Comparison of ENCODE assay signal across 31 mouse cellular contexts in genomic region chr7:99060476-99060875, GRCm38 (mm10).
DNase-seq lines count a peak whose midpoint lies in the region; ATAC-seq and TF ChIP-seq lines count a peak whose summit lies in the region.
"Had no signal": no experiment of that assay in that cellular context is flagged by ENCODE, and none has a peak within 500 bp of the region (broad histone marks: within the 10 kb centered on the region; RNA-seq: fewer than 3 reads in every experiment).

No protein-coding gene starts in this region.

- H3K9me3 ChIP-seq in forebrain, embryonic 12.5 days = no peaks in the 10 kb centered on the region
- H3K9me3 ChIP-seq in midbrain, embryonic 15.5 days = no peaks in the 10 kb centered on the region
- H3K9me3 ChIP-seq: heart, embryonic 10.5 days; heart, embryonic 15.5 days; kidney, embryonic 15.5 days; limb, embryonic 10.5 days; limb, embryonic 15.5 days; liver, embryonic 13.5 days; neural tube, embryonic 15.5 days had no signal

- H3K4me3 ChIP-seq in left cerebral cortex, adult 2 months = no peak overlapping the region
- no peak overlapping the region for H3K4me3 ChIP-seq in forebrain, embryonic 12.5 days (replicated peaks)
- no peak overlapping the region for H3K4me3 ChIP-seq in midbrain, embryonic 15.5 days
- H3K4me3 ChIP-seq: erythroblast, embryonic 14.5 days; heart, embryonic 10.5 days; heart, embryonic 15.5 days; kidney, embryonic 15.5 days; layer of hippocampus, adult 2 months; limb, embryonic 10.5 days; limb, embryonic 15.5 days; liver, embryonic 13.5 days; neural tube, embryonic 15.5 days had no signal

- H3K4me1 ChIP-seq in forebrain, embryonic 12.5 days = peaks cover 4% of the 10 kb centered on the region; the same call in 1 of the 2 replicates
- peaks cover under 1% of the 10 kb centered on the region; the same call in 1 of the 2 replicates for H3K4me1 ChIP-seq in midbrain, embryonic 15.5 days

- DNase-seq in left cerebral cortex, adult 2 months (ENCODE audit: extremely low spot score in 1 of 2, low spot score in 2 of 2) = no peak
- no peak for DNase-seq in left cerebral cortex, postnatal 14 days (ENCODE audit: low spot score in 2 of 2)
- DNase-seq in cerebellum, adult 9-10 months = peak; percentile 83
- peak; percentile 68 to 70 for DNase-seq in cerebellum, postnatal 36 days
- DNase-seq: adrenal gland, postnatal 14 days; gastrocnemius, postnatal 14 days; heart, adult 11 months; kidney, adult 18-20 months; kidney, postnatal 36 days; liver, embryonic 13.5 days; lung, adult 18-20 months; lung, postnatal 4 days; midbrain, embryonic 14.5 days; retina, postnatal 1 day; right cerebral cortex, postnatal 14 days; thymus, adult 18-20 months; thymus, postnatal 25 days had no signal

- no peak for ATAC-seq in forebrain, embryonic 12.5 days (ENCODE audit: low FRiP score)
- ATAC-seq in midbrain, embryonic 15.5 days (replicated peaks) = no peak
- no peak for ATAC-seq in megakaryocyte, adult 5-6 weeks (ENCODE audit: poor library complexity, severe bottlenecking)
- ATAC-seq: hindbrain, embryonic 16.5 days; lung, postnatal 0 days; Patski had no signal

- H3K27ac ChIP-seq in left cerebral cortex, adult 2 months = 0 out of 2 replicates have a peak overlapping the region, but pooled peaks have one; percentile 1
- no peak overlapping the region for H3K27ac ChIP-seq in forebrain, embryonic 12.5 days
- no peak overlapping the region for H3K27ac ChIP-seq in midbrain, embryonic 15.5 days
- H3K27ac ChIP-seq: heart, embryonic 15.5 days; kidney, embryonic 15.5 days; layer of hippocampus, adult 2 months; limb, embryonic 10.5 days; limb, embryonic 15.5 days; liver, embryonic 13.5 days; neural tube, embryonic 15.5 days had no signal

- no peak for TF ChIP-seq CTCF in left cerebral cortex, adult 2 months (IDR thresholded peaks at IDR 0.05)

- WGBS in forebrain, embryonic 12.5 days = 91% methylated on average over 5 of the region's 5 CpGs
- WGBS in midbrain, embryonic 15.5 days = 93% methylated on average over 5 of the region's 5 CpGs

- H3K27me3 ChIP-seq in forebrain, embryonic 12.5 days = 0 out of 2 replicates have a peak, but pooled peaks cover under 1% of the 10 kb centered on the region
- H3K27me3 ChIP-seq in midbrain, embryonic 15.5 days (replicated peaks) = no peaks in the 10 kb centered on the region
- H3K27me3 ChIP-seq: heart, embryonic 15.5 days; kidney, embryonic 15.5 days; limb, embryonic 15.5 days; liver, embryonic 13.5 days; neural tube, embryonic 15.5 days; Patski had no signal

- intact Hi-C loops in left cerebral cortex, adult 2 months (cut with DNase I) = no loop called here
- intact Hi-C loops in left cerebral cortex, postnatal 14 days (cut with DNase I) = no loop called here

- H3K9ac ChIP-seq in forebrain, embryonic 12.5 days = no peak overlapping the region
- no peak overlapping the region for H3K9ac ChIP-seq in midbrain, embryonic 15.5 days
- H3K9ac ChIP-seq: heart, embryonic 15.5 days; kidney, embryonic 15.5 days; limb, embryonic 15.5 days; liver, embryonic 13.5 days; neural tube, embryonic 15.5 days had no signal

- H3K4me2 ChIP-seq in forebrain, embryonic 12.5 days = no peak overlapping the region
- H3K4me2 ChIP-seq in midbrain, embryonic 15.5 days = no peak overlapping the region
- H3K4me2 ChIP-seq: heart, embryonic 15.5 days; kidney, embryonic 15.5 days; limb, embryonic 15.5 days; liver, embryonic 13.5 days; neural tube, embryonic 15.5 days had no signal

- H3K36me3 ChIP-seq in forebrain, embryonic 12.5 days (replicated peaks) = no peaks in the 10 kb centered on the region
- H3K36me3 ChIP-seq in midbrain, embryonic 15.5 days (replicated peaks) = no peaks in the 10 kb centered on the region
- H3K36me3 ChIP-seq: heart, embryonic 15.5 days; kidney, embryonic 15.5 days; limb, embryonic 10.5 days; limb, embryonic 15.5 days; neural tube, embryonic 15.5 days had no signal

Comparison
In these comparisons a context has a peak if more than half of its experiments do, and no peak if none do; other contexts are left out.
1. DNase-seq: peak in cerebellum, adult 9-10 months (single experiment) and cerebellum, postnatal 36 days (2 of 2); none in left cerebral cortex, adult 2 months (0 of 2) and left cerebral cortex, postnatal 14 days (0 of 2).